Comparison of ENCODE assay signal across 7 mouse cellular contexts in the genomic region with DNA sequence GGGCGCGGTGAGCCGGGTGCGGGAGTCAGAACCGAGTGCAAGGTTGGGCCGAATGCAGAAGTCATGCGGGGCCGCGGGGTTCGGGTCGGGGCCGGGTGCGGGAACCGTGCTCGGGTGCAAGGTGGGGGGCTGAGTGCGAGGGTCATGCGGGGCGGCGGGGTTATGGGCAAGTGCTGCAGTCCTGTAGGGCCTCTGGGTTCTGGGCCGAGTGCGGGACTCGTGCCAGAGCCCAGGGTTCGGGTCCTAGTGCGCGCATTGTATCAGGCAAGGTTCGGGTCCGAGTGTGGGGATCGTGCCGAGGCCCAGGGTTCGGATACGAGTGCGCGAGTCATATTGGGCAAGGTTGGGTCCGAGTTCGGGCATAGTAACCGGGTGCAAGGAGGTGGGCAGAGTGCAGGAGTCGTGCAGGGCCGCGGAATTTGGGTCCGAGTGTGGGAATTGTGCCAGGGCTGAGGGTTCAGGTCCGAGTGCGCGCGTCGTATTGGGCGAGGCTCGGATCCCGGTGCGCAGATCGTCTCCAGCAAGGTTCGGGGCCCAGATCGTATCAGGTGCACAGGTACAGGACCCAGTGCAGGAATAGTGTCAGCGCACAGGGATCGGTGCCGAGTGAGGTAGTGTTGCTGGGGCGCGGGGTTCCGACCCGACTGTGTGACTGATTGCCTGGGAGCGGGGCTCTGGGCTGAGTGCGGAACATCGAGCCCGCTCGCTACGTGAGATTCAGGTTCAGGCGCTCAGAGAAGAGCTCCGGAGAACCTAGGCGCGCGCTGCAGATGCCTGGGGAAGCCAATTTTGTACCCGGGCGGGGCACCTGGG. TPM values are rescaled to one million over a fixed set of nuclear protein-coding genes. Genes with fewer than 3 reads are reported as not detected.
DNase-seq lines count a peak whose midpoint lies in the region; ATAC-seq and TF ChIP-seq lines count a peak whose summit lies in the region.

No protein-coding gene starts in this region.

- DNase-seq in thymus, adult 2 months: no peak
- DNase-seq in thymus, postnatal 25 days: no peak
- DNase-seq in brain, adult 2 months (ENCODE audit: low read depth, low spot score): peak; percentile 61
- peak; percentile 42 for DNase-seq in forebrain, embryonic 10.5 days (ENCODE audit: extremely low spot score, low spot score)
- peak; percentile 68 for DNase-seq in hindbrain, postnatal 0 days (ENCODE audit: low spot score)
- no peak for DNase-seq in liver, embryonic 13.5 days

- peaks cover 11% of the 10 kb centered on the region for H3K4me1 ChIP-seq in thymus, adult 2 months (replicated peaks; ENCODE audit: control insufficient read depth, insufficient read depth, low read length)
- peaks cover 37% of the 10 kb centered on the region for H3K4me1 ChIP-seq in forebrain, embryonic 10.5 days
- H3K4me1 ChIP-seq in hindbrain, postnatal 0 days (ENCODE audit: insufficient read depth, low read length): 0 out of 2 replicates have a peak, but pooled peaks cover 3% of the 10 kb centered on the region
- H3K4me1 ChIP-seq in liver, embryonic 13.5 days (replicated peaks): peaks cover 17% of the 10 kb centered on the region; the same call in 1 of the 2 replicates
- H3K4me1 ChIP-seq in neural tube, embryonic 14.5 days (ENCODE audit: control insufficient read depth, insufficient read depth, low read length): peaks cover 15% of the 10 kb centered on the region; the same call in 1 of the 2 replicates

- WGBS in thymus, adult 2 months: 4% methylated on average over 72 of the region's 72 CpGs
- WGBS in forebrain, embryonic 10.5 days: under 1% methylated on average over 72 of the region's 72 CpGs
- under 1% methylated on average over 71 of the region's 72 CpGs for WGBS in hindbrain, postnatal 0 days
- 1% methylated on average over 72 of the region's 72 CpGs for WGBS in liver, embryonic 13.5 days (ENCODE audit: insufficient replicate concordance)
- under 1% methylated on average over 69 of the region's 72 CpGs for WGBS in neural tube, embryonic 14.5 days

- ATAC-seq in hindbrain, postnatal 0 days: peak; percentile 70
- ATAC-seq in liver, embryonic 13.5 days (ENCODE audit: low read depth): 0 out of 2 replicates have a peak, but pooled peaks have one; percentile 15
- peak; percentile 69 for ATAC-seq in neural tube, embryonic 14.5 days (ENCODE audit: low read depth)

- peaks cover 17% of the 10 kb centered on the region for H3K27me3 ChIP-seq in thymus, adult 2 months (ENCODE audit: control insufficient read depth, insufficient read depth, low read length)
- peaks cover 66% of the 10 kb centered on the region for H3K27me3 ChIP-seq in forebrain, embryonic 10.5 days (ENCODE audit: poor library complexity, severe bottlenecking)
- no peaks in the 10 kb centered on the region for H3K27me3 ChIP-seq in hindbrain, postnatal 0 days (ENCODE audit: insufficient read depth, low read length)
- H3K27me3 ChIP-seq in liver, embryonic 13.5 days: peaks cover 71% of the 10 kb centered on the region
- no peaks in the 10 kb centered on the region for H3K27me3 ChIP-seq in neural tube, embryonic 14.5 days (ENCODE audit: control insufficient read depth, insufficient read depth, low read length)

- H3K9ac ChIP-seq in hindbrain, postnatal 0 days (replicated peaks; ENCODE audit: low read length): peak overlapping the region; percentile 94
- peak overlapping the region; percentile 57 for H3K9ac ChIP-seq in liver, embryonic 13.5 days
- peak overlapping the region; percentile 95 for H3K9ac ChIP-seq in neural tube, embryonic 14.5 days (replicated peaks; ENCODE audit: low read depth, low read length)

- H3K4me3 ChIP-seq in thymus, adult 2 months (ENCODE audit: control insufficient read depth, insufficient read depth, low read length): peak overlapping the region; percentile 47
- peak overlapping the region; percentile 80 for H3K4me3 ChIP-seq in forebrain, embryonic 10.5 days
- peak overlapping the region; percentile 94 for H3K4me3 ChIP-seq in hindbrain, postnatal 0 days (ENCODE audit: low read length)
- peak overlapping the region; percentile 64 for H3K4me3 ChIP-seq in liver, embryonic 13.5 days (replicated peaks)
- H3K4me3 ChIP-seq in neural tube, embryonic 14.5 days (ENCODE audit: low read depth, low read length): peak overlapping the region; percentile 86

- H3K36me3 ChIP-seq in thymus, adult 2 months (ENCODE audit: control insufficient read depth, insufficient read depth, low read length): no peaks in the 10 kb centered on the region
- H3K36me3 ChIP-seq in forebrain, embryonic 10.5 days (replicated peaks): peaks cover 5% of the 10 kb centered on the region; the same call in 1 of the 2 replicates
- H3K36me3 ChIP-seq in hindbrain, postnatal 0 days (ENCODE audit: insufficient read depth, low read length): no peaks in the 10 kb centered on the region
- H3K36me3 ChIP-seq in liver, embryonic 13.5 days: no peaks in the 10 kb centered on the region
- H3K36me3 ChIP-seq in neural tube, embryonic 14.5 days (ENCODE audit: control insufficient read depth, insufficient read depth, low read length): no peaks in the 10 kb centered on the region

- H3K4me2 ChIP-seq in hindbrain, postnatal 0 days (ENCODE audit: low read depth, low read length): peak overlapping the region; percentile 98
- peak overlapping the region; percentile 74 for H3K4me2 ChIP-seq in liver, embryonic 13.5 days
- peak overlapping the region; percentile 98 for H3K4me2 ChIP-seq in neural tube, embryonic 14.5 days (ENCODE audit: low read depth, low read length)

- H3K27ac ChIP-seq in thymus, adult 2 months (ENCODE audit: control insufficient read depth, insufficient read depth, low read length): no peak overlapping the region
- H3K27ac ChIP-seq in forebrain, embryonic 10.5 days: peak overlapping the region; percentile 93
- peak overlapping the region; percentile 91 for H3K27ac ChIP-seq in hindbrain, postnatal 0 days
- no peak overlapping the region for H3K27ac ChIP-seq in liver, embryonic 13.5 days
- H3K27ac ChIP-seq in neural tube, embryonic 14.5 days (ENCODE audit: low read depth, low read length): peak overlapping the region; percentile 87

- H3K9me3 ChIP-seq in forebrain, embryonic 10.5 days: peaks cover 3% of the 10 kb centered on the region; the same call in 1 of the 2 replicates
- H3K9me3 ChIP-seq in hindbrain, postnatal 0 days (ENCODE audit: low read length): no peaks in the 10 kb centered on the region
- H3K9me3 ChIP-seq in liver, embryonic 13.5 days (replicated peaks): no peaks in the 10 kb centered on the region
- no peaks in the 10 kb centered on the region for H3K9me3 ChIP-seq in neural tube, embryonic 14.5 days (ENCODE audit: control insufficient read depth, low read length)

- TF ChIP-seq CTCF in thymus, adult 2 months (IDR thresholded peaks at IDR 0.05; ENCODE audit: borderline replicate concordance, control insufficient read depth, extremely low read depth, insufficient read depth, low read length, poor library complexity): no peak
- no peak for TF ChIP-seq CTCF in hindbrain, postnatal 0 days (IDR thresholded peaks at IDR 0.05; ENCODE audit: low read depth)

- TF ChIP-seq POLR2A in thymus, adult 2 months (IDR thresholded peaks at IDR 0.05; ENCODE audit: control insufficient read depth, extremely low read depth, insufficient read depth, low read length, poor library complexity): no peak

RNA-seq across cellular contexts. Expression of gene Clstn1, which starts 0.7 kb away (rescaled TPM):
- polyA plus RNA-seq in thymus, adult 2 months (2012; rRNA removed): 21.6 and 24.5 TPM in 2 replicates
- 17.8 and 21.4 TPM in 2 replicates for polyA plus RNA-seq in forebrain, embryonic 10.5 days (2016; fragmentation: Nextera tagmentation; extraction: Ambion mirVana)
- 590 and 603 TPM in 2 replicates for total RNA-seq in hindbrain, postnatal 0 days (2014; rRNA removed)
- polyA plus RNA-seq in hindbrain, postnatal 0 days (2015; fragmentation: Nextera tagmentation; extraction: Ambion mirVana): 193 and 206 TPM in 2 replicates
- polyA plus RNA-seq in liver, embryonic 13.5 days (2015; fragmentation: Nextera tagmentation; extraction: Ambion mirVana): 2.6 and 2.9 TPM in 2 replicates
- polyA plus RNA-seq in neural tube, embryonic 14.5 days (2014; fragmentation: Nextera tagmentation; extraction: Ambion mirVana): 107 and 139 TPM in 2 replicates

Comparison
In these comparisons a context has a peak if more than half of its experiments do, and no peak if none do; other contexts are left out.
1. DNase-seq: peak in brain, adult 2 months (single experiment), forebrain, embryonic 10.5 days (single experiment) and hindbrain, postnatal 0 days (single experiment); none in thymus, adult 2 months (single experiment), thymus, postnatal 25 days (single experiment) and liver, embryonic 13.5 days (single experiment).
2. H3K27ac ChIP-seq: peak in forebrain, embryonic 10.5 days (single experiment), hindbrain, postnatal 0 days (single experiment) and neural tube, embryonic 14.5 days (single experiment); none in thymus, adult 2 months (single experiment) and liver, embryonic 13.5 days (single experiment).
3. ATAC-seq: peak in every context shown above with its lines; median percentile 70 in hindbrain, postnatal 0 days; 69 in neural tube, embryonic 14.5 days; 15 in liver, embryonic 13.5 days.
4. Peak in every context shown above with its lines, with median percentiles within 50 percentile points of each other: H3K4me3 ChIP-seq, H3K4me2 ChIP-seq and H3K9ac ChIP-seq.